Mouse (Mus musculus): ENCODE results near the gene Bcl2a1b.

Bcl2a1b gene

DNA sequence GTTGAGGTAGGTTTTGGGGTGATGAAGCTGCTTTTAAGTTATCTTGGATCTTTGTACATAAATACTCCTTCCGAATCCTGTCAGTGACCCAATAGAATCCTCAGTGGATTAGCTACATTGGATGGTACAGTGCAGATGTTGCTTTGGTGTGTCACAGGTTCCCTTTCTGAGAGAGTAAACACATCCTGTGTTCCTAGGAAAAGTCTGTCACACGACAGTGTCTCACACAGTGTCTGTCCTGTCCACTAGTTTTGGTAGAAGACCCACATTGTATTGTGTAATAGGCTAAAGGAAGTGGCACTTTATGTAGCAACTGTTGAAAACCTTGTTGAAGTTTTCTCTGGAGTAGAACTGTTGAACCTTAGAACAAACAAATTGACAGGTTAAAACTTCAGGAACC, 54.4 kb downstream of the Bcl2a1b start:
- no peak for DNase-seq (ENCODE audit: low spot score)

DNA sequence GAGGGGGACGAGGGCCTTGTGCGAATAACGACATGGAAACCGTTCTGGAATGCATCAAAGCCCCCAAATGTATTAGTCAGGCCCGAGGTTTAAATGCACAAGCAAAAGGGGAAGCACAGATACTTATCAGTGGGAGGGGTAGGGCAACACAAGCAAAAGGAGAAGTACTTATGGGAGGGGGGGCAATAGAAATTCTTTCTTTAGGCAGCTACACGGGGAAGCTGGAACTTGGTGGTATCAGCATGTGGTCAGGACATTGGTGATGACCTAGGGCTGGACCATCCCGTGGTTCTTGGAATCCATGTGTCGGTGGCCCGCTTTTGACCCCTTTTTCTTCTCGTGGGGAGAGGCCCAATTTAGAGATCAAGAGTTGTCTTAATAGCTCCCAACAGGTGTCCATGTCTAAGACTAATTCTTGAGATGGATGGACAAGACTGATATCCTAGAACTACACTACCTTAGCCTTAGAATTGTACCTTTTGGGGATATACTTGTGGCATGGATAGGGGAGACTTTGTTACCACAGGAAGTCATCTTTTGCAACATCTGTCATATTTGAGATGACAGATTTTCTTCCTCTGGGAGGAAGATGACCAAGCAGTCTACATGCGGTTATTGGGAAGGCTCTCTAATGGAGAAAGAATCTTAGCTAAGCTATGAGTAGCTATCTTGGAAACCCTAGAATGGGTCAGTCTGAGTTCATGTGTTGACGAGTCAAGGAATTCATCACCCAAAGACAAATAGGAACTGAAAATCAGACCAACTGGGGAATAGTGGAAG, 57.7 kb downstream of the Bcl2a1b start:
- DNase-seq (ENCODE audit: low spot score), result no peak
